ENCODE assay signal across 2 mouse cellular contexts in genomic region chr6:82452206-82453095, GRCm38 (mm10). TPM values are rescaled to one million over a fixed set of nuclear protein-coding genes. Genes with fewer than 3 reads are reported as not detected.
"Had no signal": no experiment of that assay in that cellular context is flagged by ENCODE, and none has a peak within 500 bp of the region (broad histone marks: within the 10 kb centered on the region; RNA-seq: fewer than 3 reads in every experiment).

No protein-coding gene starts in this region.

RNA-seq across cellular contexts. Expression of gene Tacr1, which starts 50.3 kb away (rescaled TPM):
- polyA plus RNA-seq: liver, embryonic 12.5 days; liver, embryonic 15.5 days had no signal
